Mouse (Mus musculus) bone marrow macrophage, adult 2 months (primary cell): Measurements from ENCODE around the gene C2cd3.

Source experiments
- CTCF ChIP-seq: IDR thresholded peaks from 2 replicates; pipeline ENCODE4 v1.5.1; 2012; ENCODE audit warnings: low read depth, mild to moderate bottlenecking, low read length, moderate library complexity
- POLR2A ChIP-seq: IDR thresholded peaks from 2 replicates; pipeline ENCODE4 v1.6.1; 2012; ENCODE audit warnings: mild to moderate bottlenecking, low read depth, low read length, borderline replicate concordance

GRCm38 (mm10) chr7:100494415-100494831 is 122.4 kb downstream of the C2cd3 start:
- no peak for TF ChIP-seq POLR2A
- no peak for TF ChIP-seq CTCF
